Mouse (Mus musculus): Measurements from ENCODE around the gene Xpo4. TPM values are rescaled to one million over a fixed set of nuclear protein-coding genes. Genes with fewer than 3 reads are reported as not detected.
"Not testable (repeated sequence)": the region's sequence is repeated elsewhere in the genome, so short reads cannot be mapped to it uniquely, and the experiment has no call there.

The Xpo4 gene
- polyA plus RNA-seq, 1 experiment = not detected

DNA sequence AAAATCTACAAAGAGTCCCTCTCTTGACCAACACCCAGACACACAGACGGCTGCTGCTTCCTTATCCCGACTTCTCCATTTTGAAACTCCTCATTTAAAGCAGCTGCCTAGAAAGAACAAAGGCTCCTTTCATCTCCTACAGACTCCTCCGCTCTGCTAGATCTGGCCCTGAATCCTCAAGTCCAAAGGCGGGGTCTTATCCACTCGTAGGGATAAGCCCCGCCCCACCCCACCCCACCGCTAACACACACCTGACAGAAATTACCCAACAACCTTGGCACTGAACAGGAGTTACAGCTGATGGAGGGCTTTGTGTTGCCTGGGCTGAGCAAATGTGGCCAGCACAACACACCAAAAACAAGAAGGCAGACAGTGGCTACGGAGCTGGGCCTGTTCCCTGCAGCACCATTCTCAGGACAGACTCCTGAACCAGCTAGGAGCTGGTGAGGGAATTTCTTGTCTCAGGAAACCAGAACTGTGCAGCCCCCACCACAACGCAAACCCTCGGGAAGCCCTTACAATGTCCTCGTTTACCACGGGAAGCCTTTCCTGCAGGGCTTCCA lies 36.8 kb upstream of the Xpo4 start:
- H3K4me3 ChIP-seq (ENCODE audit: insufficient read depth, low read depth, low read length) = no peak overlapping the region
- TF ChIP-seq CTCF (IDR thresholded peaks at IDR 0.05; ENCODE audit: insufficient read depth, low read depth, low read length) = no peak
- no peak for TF ChIP-seq POLR2A (IDR thresholded peaks at IDR 0.05; ENCODE audit: insufficient read depth, low read depth, low read length)
- no peak overlapping the region for H3K27ac ChIP-seq (ENCODE audit: insufficient read depth, low read depth, low read length)
- 38% methylated on average over 12 of the region's 12 CpGs for WGBS
- peaks cover 11% of the 10 kb centered on the region for H3K4me1 ChIP-seq (ENCODE audit: control insufficient read depth, insufficient read depth, low read length)

DNA sequence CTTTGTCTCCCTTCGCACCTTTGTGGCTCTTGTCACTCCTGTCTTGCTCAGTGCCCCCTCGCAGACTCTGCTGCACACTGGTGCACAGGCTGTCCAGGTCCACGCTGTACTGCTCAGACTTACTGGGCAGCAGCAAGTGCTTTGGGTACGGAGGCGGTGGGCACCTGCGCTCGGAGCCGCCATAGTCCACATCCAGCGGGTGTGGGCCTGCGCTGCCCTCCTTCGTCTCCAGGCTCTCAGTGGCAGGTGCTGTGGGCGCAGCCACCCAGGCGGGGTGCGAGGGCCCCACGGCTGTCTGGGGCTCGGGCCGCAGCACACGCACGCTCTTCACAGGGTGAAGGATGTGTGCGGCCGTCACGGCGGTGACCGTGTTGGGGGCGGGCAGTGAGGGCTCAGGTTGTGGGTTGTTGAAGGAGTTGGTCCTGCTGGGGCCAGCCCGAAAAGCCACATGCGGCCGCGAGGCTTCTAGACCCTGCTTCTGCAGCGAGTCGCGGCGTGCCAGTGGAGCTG lies 34.3 kb upstream of the Xpo4 start:
- H3K4me1 ChIP-seq (ENCODE audit: control insufficient read depth, insufficient read depth, low read length) = peaks cover 5% of the 10 kb centered on the region; the same call in 1 of the 2 replicates
- WGBS = 97% methylated on average over 33 of the region's 33 CpGs
- TF ChIP-seq POLR2A (IDR thresholded peaks at IDR 0.05; ENCODE audit: insufficient read depth, low read depth, low read length) (no peak), CTCF (IDR thresholded peaks at IDR 0.05; ENCODE audit: insufficient read depth, low read depth, low read length) (no peak)
- H3K4me3 ChIP-seq (ENCODE audit: insufficient read depth, low read depth, low read length) = no peak overlapping the region
- no peak overlapping the region for H3K27ac ChIP-seq (ENCODE audit: insufficient read depth, low read depth, low read length)

DNA sequence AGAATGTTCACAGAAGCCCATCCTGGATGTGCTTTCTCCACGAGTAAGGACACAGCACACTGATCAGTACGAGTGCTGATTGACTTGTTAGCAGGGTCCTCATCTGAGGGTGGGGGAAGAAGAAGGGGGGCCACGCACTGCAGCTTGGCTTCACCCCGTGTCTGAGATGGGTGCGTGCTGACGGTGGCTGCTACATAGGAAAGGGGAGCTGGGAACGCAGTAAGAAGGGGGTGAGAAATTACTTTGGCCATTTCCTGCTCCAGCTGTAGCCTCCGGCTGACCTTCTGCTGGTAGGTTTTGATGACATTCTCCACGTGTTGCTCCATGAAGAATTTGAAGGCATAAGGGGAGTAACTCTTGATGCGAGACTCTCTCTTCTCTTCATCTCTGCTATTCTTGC lies 33.8 kb upstream of the Xpo4 start:
- WGBS = 92% methylated on average over 10 of the region's 10 CpGs
- no peak overlapping the region for H3K4me3 ChIP-seq (ENCODE audit: insufficient read depth, low read depth, low read length)
- no peak overlapping the region for H3K27ac ChIP-seq (ENCODE audit: insufficient read depth, low read depth, low read length)
- H3K4me1 ChIP-seq (ENCODE audit: control insufficient read depth, insufficient read depth, low read length) = peaks cover 5% of the 10 kb centered on the region; the same call in 1 of the 2 replicates
- no peak for TF ChIP-seq CTCF (IDR thresholded peaks at IDR 0.05; ENCODE audit: insufficient read depth, low read depth, low read length)
- TF ChIP-seq POLR2A (IDR thresholded peaks at IDR 0.05; ENCODE audit: insufficient read depth, low read depth, low read length) = no peak

DNA sequence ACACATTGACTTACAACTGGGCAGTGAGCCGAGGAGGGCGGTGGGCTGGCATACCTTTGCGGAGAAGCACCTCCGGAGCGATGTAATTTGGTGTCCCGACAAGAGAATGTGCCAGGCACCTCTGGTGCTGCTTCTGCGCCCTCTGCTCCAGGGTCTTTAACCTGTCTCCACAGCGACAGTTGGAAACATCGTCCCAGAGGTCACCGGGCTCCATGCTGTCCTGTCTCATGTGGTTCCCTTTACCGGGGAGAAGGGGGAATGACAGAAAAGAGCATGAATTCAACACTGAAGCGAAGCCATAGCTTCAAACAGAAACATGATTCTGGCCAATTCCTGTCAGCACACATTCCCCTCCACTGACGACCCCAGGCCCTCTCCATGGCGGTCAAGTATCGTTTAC lies 30.8 kb upstream of the Xpo4 start:
- Histone ChIP-seq H3K4me1 (ENCODE audit: control insufficient read depth, insufficient read depth, low read length) (no peaks in the 10 kb centered on the region), H3K27ac (ENCODE audit: insufficient read depth, low read depth, low read length) (no peak overlapping the region), H3K4me3 (ENCODE audit: insufficient read depth, low read depth, low read length) (no peak overlapping the region)
- TF ChIP-seq CTCF (IDR thresholded peaks at IDR 0.05; ENCODE audit: insufficient read depth, low read depth, low read length) = no peak
- no peak for TF ChIP-seq POLR2A (IDR thresholded peaks at IDR 0.05; ENCODE audit: insufficient read depth, low read depth, low read length)
- 97% methylated on average over 15 of the region's 15 CpGs for WGBS

DNA sequence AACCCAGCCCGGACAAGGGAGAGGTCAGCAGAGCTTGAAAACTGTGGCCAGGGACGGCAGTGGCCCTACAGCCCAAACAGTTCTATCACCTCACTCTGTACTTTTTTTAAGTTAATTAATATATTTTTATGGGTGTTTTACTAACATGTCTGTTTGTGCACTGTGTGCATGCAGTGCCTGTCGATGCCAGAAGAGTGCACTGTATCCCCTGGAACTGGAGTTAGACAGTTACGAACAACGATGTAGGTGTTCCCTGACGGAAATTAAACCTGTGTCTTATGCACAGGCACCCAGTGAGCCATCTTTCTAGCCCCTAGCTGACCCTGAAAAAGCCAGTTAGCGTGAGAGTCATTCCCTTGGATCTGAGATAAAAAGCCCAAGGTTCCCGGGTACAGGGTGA lies 30.3 kb upstream of the Xpo4 start:
- no peaks in the 10 kb centered on the region for H3K4me1 ChIP-seq (ENCODE audit: control insufficient read depth, insufficient read depth, low read length)
- H3K4me3 ChIP-seq (ENCODE audit: insufficient read depth, low read depth, low read length) = no peak overlapping the region
- TF ChIP-seq POLR2A (IDR thresholded peaks at IDR 0.05; ENCODE audit: insufficient read depth, low read depth, low read length) = no peak
- no peak for TF ChIP-seq CTCF (IDR thresholded peaks at IDR 0.05; ENCODE audit: insufficient read depth, low read depth, low read length)
- WGBS = 91% methylated on average over 8 of the region's 8 CpGs
- no peak overlapping the region for H3K27ac ChIP-seq (ENCODE audit: insufficient read depth, low read depth, low read length)

DNA sequence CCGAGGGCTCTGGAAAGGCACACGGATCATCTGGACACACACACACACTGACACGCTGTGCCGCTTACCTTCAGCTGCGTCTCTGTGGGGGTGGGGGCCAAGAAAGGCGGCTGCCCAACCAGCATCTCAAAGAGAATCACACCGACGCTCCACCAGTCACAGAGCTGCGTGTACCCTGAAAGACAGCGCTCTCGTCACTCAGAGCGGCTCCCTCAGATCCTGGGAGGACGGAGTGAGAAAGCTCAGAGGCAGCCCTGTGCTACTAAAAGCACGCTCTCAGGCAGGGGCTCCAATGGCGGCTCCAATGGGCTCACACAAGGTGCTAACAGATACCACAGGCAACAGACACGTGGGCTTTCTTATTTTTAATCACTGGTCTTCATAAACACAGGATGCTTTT lies 29.0 kb upstream of the Xpo4 start:
- 84% methylated on average over 16 of the region's 16 CpGs for WGBS
- Histone ChIP-seq H3K4me3 (ENCODE audit: insufficient read depth, low read depth, low read length) (no peak overlapping the region), H3K27ac (ENCODE audit: insufficient read depth, low read depth, low read length) (no peak overlapping the region), H3K4me1 (ENCODE audit: control insufficient read depth, insufficient read depth, low read length) (no peaks in the 10 kb centered on the region)
- TF ChIP-seq POLR2A (IDR thresholded peaks at IDR 0.05; ENCODE audit: insufficient read depth, low read depth, low read length) (no peak), CTCF (IDR thresholded peaks at IDR 0.05; ENCODE audit: insufficient read depth, low read depth, low read length) (no peak)

DNA sequence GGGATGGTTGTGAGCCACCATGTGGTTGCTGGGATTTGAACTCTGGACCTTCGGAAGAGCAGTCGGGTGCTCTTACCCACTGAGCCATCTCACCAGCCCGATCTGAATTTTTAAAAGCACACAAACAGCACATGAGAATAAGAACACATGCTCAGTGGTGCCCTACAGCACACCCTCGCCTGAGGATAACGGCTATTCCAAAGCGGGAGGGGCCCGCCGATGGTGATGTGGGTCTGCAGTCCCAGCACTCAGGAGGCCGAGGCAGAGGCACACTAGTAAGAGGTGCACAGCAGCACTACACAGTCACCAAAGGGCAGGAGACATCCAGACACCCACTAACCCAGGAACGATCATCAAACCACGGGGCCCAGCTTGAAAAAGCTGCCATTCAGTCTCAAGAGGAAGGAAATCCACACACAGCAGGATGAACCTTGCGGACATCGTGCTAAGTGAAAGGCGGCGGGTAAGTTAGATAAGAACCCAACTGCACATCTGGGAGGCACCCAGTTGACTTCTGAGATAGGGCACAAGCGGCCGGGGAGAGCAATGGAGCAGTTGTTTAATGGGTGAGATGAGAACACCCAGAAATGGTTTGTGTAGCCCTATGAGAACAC lies 27.4 kb upstream of the Xpo4 start:
- Histone ChIP-seq H3K4me1 (ENCODE audit: control insufficient read depth, insufficient read depth, low read length) (no peaks in the 10 kb centered on the region), H3K27ac (ENCODE audit: insufficient read depth, low read depth, low read length) (no peak overlapping the region), H3K4me3 (ENCODE audit: insufficient read depth, low read depth, low read length) (no peak overlapping the region)
- whole genome bisulfite sequencing = 94% methylated on average over 17 of the region's 17 CpGs
- no peak for TF ChIP-seq POLR2A (IDR thresholded peaks at IDR 0.05; ENCODE audit: insufficient read depth, low read depth, low read length)
- no peak for TF ChIP-seq CTCF (IDR thresholded peaks at IDR 0.05; ENCODE audit: insufficient read depth, low read depth, low read length)

DNA sequence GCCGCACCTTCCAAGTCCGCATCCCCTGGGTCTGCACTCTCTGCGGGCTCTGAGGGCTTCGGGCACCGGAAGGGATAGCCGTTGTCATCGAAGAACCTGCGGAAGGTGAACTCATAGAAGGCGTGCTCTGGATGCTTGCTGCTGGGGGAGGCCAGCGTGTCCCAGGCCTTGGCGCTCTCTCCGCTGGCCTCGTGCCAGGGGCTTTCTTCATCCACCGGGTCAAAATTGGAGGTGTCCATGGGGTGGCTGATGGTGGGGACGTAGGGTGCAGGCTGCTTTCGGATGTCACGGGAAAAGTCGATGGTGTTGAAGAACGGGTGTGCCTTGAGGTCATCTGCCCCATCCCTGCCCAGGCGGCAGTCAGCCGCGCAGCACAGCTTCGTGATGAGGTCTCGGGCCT lies 26.1 kb upstream of the Xpo4 start:
- TF ChIP-seq POLR2A (IDR thresholded peaks at IDR 0.05; ENCODE audit: insufficient read depth, low read depth, low read length) = no peak
- no peak for TF ChIP-seq CTCF (IDR thresholded peaks at IDR 0.05; ENCODE audit: insufficient read depth, low read depth, low read length)
- Histone ChIP-seq H3K27ac (ENCODE audit: insufficient read depth, low read depth, low read length) (no peak overlapping the region), H3K4me3 (ENCODE audit: insufficient read depth, low read depth, low read length) (no peak overlapping the region), H3K4me1 (ENCODE audit: control insufficient read depth, insufficient read depth, low read length) (no peaks in the 10 kb centered on the region)
- WGBS = 93% methylated on average over 24 of the region's 24 CpGs

DNA sequence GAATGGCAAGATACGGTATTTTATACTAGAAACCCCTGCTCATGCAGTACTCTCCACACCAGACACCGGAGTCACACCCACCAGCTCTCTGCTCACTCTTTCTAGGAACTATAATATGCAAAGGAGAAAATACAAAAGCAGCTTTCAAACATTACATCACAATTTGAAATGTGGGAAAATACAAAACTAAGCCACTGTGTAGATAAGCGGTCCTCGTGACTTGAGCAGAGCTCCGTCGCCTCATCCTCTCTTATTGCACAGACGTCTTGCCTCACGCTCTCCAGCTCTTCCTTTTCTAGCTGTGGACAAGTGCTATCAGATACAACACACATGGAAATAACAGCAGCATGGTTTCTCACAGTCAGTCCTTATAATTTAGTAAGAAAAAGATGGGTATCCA lies 25.5 kb upstream of the Xpo4 start:
- no peaks in the 10 kb centered on the region for H3K4me1 ChIP-seq (ENCODE audit: control insufficient read depth, insufficient read depth, low read length)
- no peak overlapping the region for H3K4me3 ChIP-seq (ENCODE audit: insufficient read depth, low read depth, low read length)
- no peak overlapping the region for H3K27ac ChIP-seq (ENCODE audit: insufficient read depth, low read depth, low read length)
- 91% methylated on average over 8 of the region's 8 CpGs for WGBS
- TF ChIP-seq POLR2A (IDR thresholded peaks at IDR 0.05; ENCODE audit: insufficient read depth, low read depth, low read length) (no peak), CTCF (IDR thresholded peaks at IDR 0.05; ENCODE audit: insufficient read depth, low read depth, low read length) (no peak)

DNA sequence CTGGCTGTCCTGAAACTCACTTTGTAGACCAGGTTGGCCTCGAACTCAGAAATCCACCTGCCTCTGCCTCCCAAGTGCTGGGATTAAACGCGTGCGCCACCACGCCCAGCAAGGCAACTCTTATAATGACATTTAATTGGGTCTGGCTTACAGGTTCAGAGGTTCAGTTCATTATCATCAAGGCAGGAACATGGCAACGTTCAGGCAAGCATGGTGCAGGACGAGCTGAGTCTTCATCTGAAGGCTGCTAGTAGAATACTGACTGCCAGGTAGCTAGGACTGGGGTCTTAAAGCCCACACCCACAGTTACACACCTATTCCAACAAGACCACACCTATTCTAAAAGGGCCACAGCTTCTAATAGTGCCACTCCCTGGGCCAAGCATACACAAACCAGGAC lies 22.8 kb upstream of the Xpo4 start:
- WGBS = 94% methylated on average over 7 of the region's 7 CpGs
- H3K4me3 ChIP-seq (ENCODE audit: insufficient read depth, low read depth, low read length); H3K27ac ChIP-seq (ENCODE audit: insufficient read depth, low read depth, low read length); H3K4me1 ChIP-seq (ENCODE audit: control insufficient read depth, insufficient read depth, low read length): not testable (repeated sequence)
